Mouse (Mus musculus): ENCODE measurements around the gene Olfr1274-ps. TPM values are rescaled to one million over a fixed set of nuclear protein-coding genes. Genes with fewer than 3 reads are reported as not detected.
"Not testable (repeated sequence)": the region's sequence is repeated elsewhere in the genome, so short reads cannot be mapped to it uniquely, and the experiment has no call there.

The Olfr1274-ps gene
- polyA plus RNA-seq (2014; fragmentation: Nextera tagmentation; extraction: Ambion mirVana), result not detected in 2 replicates

GRCm38 (mm10) chr2:90398633-90399107 is at the start of gene Olfr1274-ps:
Gene Olfr1274-ps, plus strand, starts transcription at chr2:90398683.
- DNase-seq (ENCODE audit: low spot score); H3K9ac ChIP-seq (ENCODE audit: low read length); H3K27ac ChIP-seq (ENCODE audit: low read depth); H3K4me3 ChIP-seq (ENCODE audit: low read depth, low read length); H3K4me2 ChIP-seq (ENCODE audit: low read length); ATAC-seq (replicated peaks; ENCODE audit: low FRiP score, low TSS enrichment, low read depth); H3K4me1 ChIP-seq (replicated peaks; ENCODE audit: control insufficient read depth, insufficient read depth, low read length); H3K36me3 ChIP-seq (ENCODE audit: control insufficient read depth, insufficient read depth, low read length); H3K27me3 ChIP-seq (replicated peaks; ENCODE audit: control insufficient read depth, insufficient read depth, low read length); H3K9me3 ChIP-seq (ENCODE audit: control insufficient read depth, low read length): not testable (repeated sequence)
- WGBS, result 77% methylated on average over 5 of the region's 7 CpGs

- not testable (repeated sequence) for H3K4me3 ChIP-seq (ENCODE audit: low read depth, low read length); ATAC-seq (replicated peaks; ENCODE audit: low FRiP score, low TSS enrichment, low read depth); DNase-seq (ENCODE audit: low spot score); H3K9ac ChIP-seq (ENCODE audit: low read length); H3K27ac ChIP-seq (ENCODE audit: low read depth); H3K9me3 ChIP-seq (ENCODE audit: control insufficient read depth, low read length); H3K36me3 ChIP-seq (ENCODE audit: control insufficient read depth, insufficient read depth, low read length); H3K27me3 ChIP-seq (replicated peaks; ENCODE audit: control insufficient read depth, insufficient read depth, low read length); H3K4me2 ChIP-seq (ENCODE audit: low read length); H3K4me1 ChIP-seq (replicated peaks; ENCODE audit: control insufficient read depth, insufficient read depth, low read length)
- no CpG with 5 or more reads among the region's 6 CpGs for WGBS
These were observed 47.4 kb upstream of the Olfr1274-ps start for GRCm38 (mm10) chr2:90351047-90351446.

GRCm38 (mm10) chr2:90351540-90351939 is 46.9 kb upstream of the Olfr1274-ps start:
- H3K4me3 ChIP-seq (ENCODE audit: low read depth, low read length); H3K4me2 ChIP-seq (ENCODE audit: low read length); H3K4me1 ChIP-seq (replicated peaks; ENCODE audit: control insufficient read depth, insufficient read depth, low read length); DNase-seq (ENCODE audit: low spot score); H3K27me3 ChIP-seq (replicated peaks; ENCODE audit: control insufficient read depth, insufficient read depth, low read length); H3K36me3 ChIP-seq (ENCODE audit: control insufficient read depth, insufficient read depth, low read length); H3K9ac ChIP-seq (ENCODE audit: low read length); H3K9me3 ChIP-seq (ENCODE audit: control insufficient read depth, low read length); H3K27ac ChIP-seq (ENCODE audit: low read depth): not testable (repeated sequence)
- peak; percentile 75; the same call in 1 of the 2 replicates for ATAC-seq (replicated peaks; ENCODE audit: low FRiP score, low TSS enrichment, low read depth)
- WGBS, result no CpG with 5 or more reads among the region's 3 CpGs

- H3K9ac ChIP-seq (ENCODE audit: low read length); H3K36me3 ChIP-seq (ENCODE audit: control insufficient read depth, insufficient read depth, low read length); ATAC-seq (replicated peaks; ENCODE audit: low FRiP score, low TSS enrichment, low read depth); H3K27me3 ChIP-seq (replicated peaks; ENCODE audit: control insufficient read depth, insufficient read depth, low read length); DNase-seq (ENCODE audit: low spot score); H3K4me1 ChIP-seq (replicated peaks; ENCODE audit: control insufficient read depth, insufficient read depth, low read length); H3K4me2 ChIP-seq (ENCODE audit: low read length); H3K27ac ChIP-seq (ENCODE audit: low read depth); H3K9me3 ChIP-seq (ENCODE audit: control insufficient read depth, low read length); H3K4me3 ChIP-seq (ENCODE audit: low read depth, low read length): not testable (repeated sequence)
- no CpG with 5 or more reads among the region's 5 CpGs for WGBS
These were observed 39.3 kb upstream of the Olfr1274-ps start for GRCm38 (mm10) chr2:90359229-90359628.

GRCm38 (mm10) chr2:90360199-90360598 is 38.3 kb upstream of the Olfr1274-ps start:
- not testable (repeated sequence) for DNase-seq (ENCODE audit: low spot score); H3K9ac ChIP-seq (ENCODE audit: low read length)
- no CpG with 5 or more reads among the region's 4 CpGs for WGBS

GRCm38 (mm10) chr2:90414110-90414821 is 15.8 kb downstream of the Olfr1274-ps start:
- DNase-seq (ENCODE audit: low spot score); H3K27ac ChIP-seq (ENCODE audit: low read depth); H3K9me3 ChIP-seq (ENCODE audit: control insufficient read depth, low read length); H3K4me3 ChIP-seq (ENCODE audit: low read depth, low read length); H3K36me3 ChIP-seq (ENCODE audit: control insufficient read depth, insufficient read depth, low read length); H3K4me1 ChIP-seq (replicated peaks; ENCODE audit: control insufficient read depth, insufficient read depth, low read length); H3K27me3 ChIP-seq (replicated peaks; ENCODE audit: control insufficient read depth, insufficient read depth, low read length); H3K9ac ChIP-seq (ENCODE audit: low read length); H3K4me2 ChIP-seq (ENCODE audit: low read length); ATAC-seq (replicated peaks; ENCODE audit: low FRiP score, low TSS enrichment, low read depth): not testable (repeated sequence)
- WGBS, result 82% methylated on average over 4 of the region's 4 CpGs

More at GRCm38 (mm10) chr2:90360199-90360598, 38.3 kb upstream of the Olfr1274-ps start:
- H3K4me2 ChIP-seq (ENCODE audit: low read length); H3K36me3 ChIP-seq (ENCODE audit: control insufficient read depth, insufficient read depth, low read length); H3K4me3 ChIP-seq (ENCODE audit: low read depth, low read length); H3K27me3 ChIP-seq (replicated peaks; ENCODE audit: control insufficient read depth, insufficient read depth, low read length); H3K27ac ChIP-seq (ENCODE audit: low read depth); ATAC-seq (replicated peaks; ENCODE audit: low FRiP score, low TSS enrichment, low read depth); H3K9me3 ChIP-seq (ENCODE audit: control insufficient read depth, low read length); H3K4me1 ChIP-seq (replicated peaks; ENCODE audit: control insufficient read depth, insufficient read depth, low read length): not testable (repeated sequence)

- not testable (repeated sequence) for H3K4me1 ChIP-seq (replicated peaks; ENCODE audit: control insufficient read depth, insufficient read depth, low read length); H3K9ac ChIP-seq (ENCODE audit: low read length); H3K27me3 ChIP-seq (replicated peaks; ENCODE audit: control insufficient read depth, insufficient read depth, low read length); H3K4me2 ChIP-seq (ENCODE audit: low read length); H3K36me3 ChIP-seq (ENCODE audit: control insufficient read depth, insufficient read depth, low read length); ATAC-seq (replicated peaks; ENCODE audit: low FRiP score, low TSS enrichment, low read depth); H3K9me3 ChIP-seq (ENCODE audit: control insufficient read depth, low read length); H3K4me3 ChIP-seq (ENCODE audit: low read depth, low read length); DNase-seq (ENCODE audit: low spot score); H3K27ac ChIP-seq (ENCODE audit: low read depth)
- WGBS, result 91% methylated on average over 6 of the region's 6 CpGs
These were observed 23.8 kb downstream of the Olfr1274-ps start for GRCm38 (mm10) chr2:90422282-90422681.

GRCm38 (mm10) chr2:90424937-90425336 is 26.5 kb downstream of the Olfr1274-ps start:
- not testable (repeated sequence) for ATAC-seq (replicated peaks; ENCODE audit: low FRiP score, low TSS enrichment, low read depth)
- no CpG with 5 or more reads among the region's 4 CpGs for WGBS

More at GRCm38 (mm10) chr2:90424937-90425336, 26.5 kb downstream of the Olfr1274-ps start:
- not testable (repeated sequence) for H3K4me1 ChIP-seq (replicated peaks; ENCODE audit: control insufficient read depth, insufficient read depth, low read length); H3K9me3 ChIP-seq (ENCODE audit: control insufficient read depth, low read length); H3K9ac ChIP-seq (ENCODE audit: low read length); H3K36me3 ChIP-seq (ENCODE audit: control insufficient read depth, insufficient read depth, low read length); H3K27ac ChIP-seq (ENCODE audit: low read depth); DNase-seq (ENCODE audit: low spot score); H3K4me3 ChIP-seq (ENCODE audit: low read depth, low read length); H3K4me2 ChIP-seq (ENCODE audit: low read length); H3K27me3 ChIP-seq (replicated peaks; ENCODE audit: control insufficient read depth, insufficient read depth, low read length)

Measured in intestine, embryonic 14.5 days (tissue).